Mouse (Mus musculus): ENCODE measurements around the gene Psmb5.

Psmb5 gene

GRCm38 (mm10) chr14:54617897-54618365, at the start of gene Psmb5:
TSS of gene Psmb5 (minus strand) at chr14:54618022.
- DNase-seq: peak; percentile 90

DNA sequence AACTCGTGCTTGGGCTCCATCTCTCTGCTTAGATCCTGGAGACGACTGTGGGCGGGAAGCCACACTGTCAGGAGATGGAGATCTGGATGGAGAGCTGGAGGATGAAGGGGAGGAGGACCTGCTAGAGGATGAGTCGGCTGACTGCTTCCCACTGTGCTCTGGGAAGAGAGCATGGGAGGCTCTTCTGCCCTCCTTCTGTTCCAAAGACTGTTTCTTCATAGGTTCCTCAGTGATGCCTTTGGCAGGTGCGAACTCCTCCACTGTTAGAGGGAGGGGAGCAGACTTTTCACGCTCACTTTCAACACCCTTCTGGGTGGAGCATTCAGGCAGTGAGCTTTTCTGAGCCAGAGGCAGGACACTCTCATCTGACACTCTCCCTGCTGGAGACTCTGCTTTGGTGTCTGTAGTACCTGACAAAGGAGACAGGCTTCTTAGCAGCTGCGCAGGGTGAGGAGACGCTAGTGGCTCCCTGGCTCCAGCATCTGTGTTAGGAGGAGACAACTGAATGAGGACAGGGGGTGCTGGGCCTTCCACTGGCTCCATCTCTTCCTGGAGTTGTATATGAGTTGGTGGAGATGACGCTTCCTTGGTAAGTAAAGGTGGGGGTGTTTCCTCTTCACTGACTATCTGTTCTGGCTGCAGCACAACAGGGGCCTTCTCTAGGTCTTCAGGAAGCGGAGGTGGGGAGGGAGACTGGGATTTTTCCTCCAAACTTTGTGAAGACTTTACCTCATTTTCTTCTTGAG, 46.8 kb upstream of the Psmb5 start:
- DNase-seq: peak; percentile 29

DNA sequence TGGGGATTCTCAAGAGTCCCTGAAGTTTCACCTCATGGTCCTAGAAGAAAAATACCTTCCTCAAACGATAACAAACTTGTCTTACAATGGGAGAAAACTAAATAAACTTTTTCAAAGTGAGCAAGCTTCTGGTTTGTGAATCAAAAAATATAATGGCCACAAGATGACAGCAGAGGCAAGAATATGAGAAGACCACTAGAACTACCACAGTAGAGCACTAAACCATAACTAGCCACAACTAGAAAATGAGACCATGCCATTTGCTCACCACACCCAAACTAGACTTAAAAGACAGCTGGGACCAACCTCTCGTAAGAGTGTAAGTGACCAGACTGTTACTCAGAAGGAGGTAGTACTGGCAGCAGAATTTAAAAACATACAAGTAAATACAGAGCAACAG, 42.2 kb upstream of the Psmb5 start:
- no peak for DNase-seq

- peak; percentile 84 for DNase-seq
Measured at GRCm38 (mm10) chr14:54653496-54653895, 35.7 kb upstream of the Psmb5 start.

GRCm38 (mm10) chr14:54652787-54653186, 35.0 kb upstream of the Psmb5 start:
- DNase-seq: no peak

DNA sequence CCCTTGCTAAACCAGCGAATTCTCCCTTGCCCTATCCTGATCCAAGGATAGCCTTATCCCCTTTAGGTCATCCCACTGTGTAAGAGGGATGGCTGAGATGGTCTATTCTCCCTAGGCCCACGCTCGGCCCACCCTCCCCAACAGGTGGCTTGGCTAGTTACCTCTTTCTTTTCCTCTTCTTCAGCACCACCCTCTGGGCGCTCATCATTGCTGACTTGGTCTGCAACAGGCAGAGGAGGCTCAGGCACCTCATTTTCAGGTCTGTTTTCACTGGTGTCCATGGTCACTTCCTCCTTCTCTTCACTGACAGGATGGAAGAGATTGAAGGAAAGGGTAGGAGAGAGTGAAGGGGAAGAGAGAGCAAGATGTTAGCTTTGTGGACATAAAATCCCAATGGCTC, 33.7 kb upstream of the Psmb5 start:
- DNase-seq: no peak

GRCm38 (mm10) chr14:54650621-54651454, 33.0 kb upstream of the Psmb5 start:
- DNase-seq: peak; percentile 78

- DNase-seq: no peak
Measured at GRCm38 (mm10) chr14:54647900-54648299, 30.1 kb upstream of the Psmb5 start.

- no peak for DNase-seq
Measured at GRCm38 (mm10) chr14:54646898-54647636, 29.2 kb upstream of the Psmb5 start.

DNA sequence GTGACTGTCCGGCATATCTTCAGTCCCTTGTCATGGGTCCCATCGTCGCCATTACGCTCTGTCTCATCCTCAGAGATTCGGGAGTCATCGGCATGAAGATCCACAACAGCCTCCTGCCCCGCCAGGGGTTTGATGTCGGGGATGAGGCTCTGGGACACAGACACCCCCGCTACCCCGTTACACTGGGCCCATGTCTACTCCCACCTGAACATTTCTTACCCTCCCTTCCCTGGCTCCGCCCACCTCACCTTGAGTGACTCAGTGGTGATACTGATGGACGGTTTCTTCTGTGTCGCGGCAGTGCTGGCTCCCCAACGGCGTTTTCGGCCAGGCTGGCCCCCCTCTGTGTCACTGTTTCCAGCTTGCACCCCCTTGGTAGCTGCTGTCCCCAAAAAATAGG, 28.6 kb upstream of the Psmb5 start:
- no peak for DNase-seq

- DNase-seq: no peak
Measured at GRCm38 (mm10) chr14:54644294-54644693, 26.5 kb upstream of the Psmb5 start.

DNA sequence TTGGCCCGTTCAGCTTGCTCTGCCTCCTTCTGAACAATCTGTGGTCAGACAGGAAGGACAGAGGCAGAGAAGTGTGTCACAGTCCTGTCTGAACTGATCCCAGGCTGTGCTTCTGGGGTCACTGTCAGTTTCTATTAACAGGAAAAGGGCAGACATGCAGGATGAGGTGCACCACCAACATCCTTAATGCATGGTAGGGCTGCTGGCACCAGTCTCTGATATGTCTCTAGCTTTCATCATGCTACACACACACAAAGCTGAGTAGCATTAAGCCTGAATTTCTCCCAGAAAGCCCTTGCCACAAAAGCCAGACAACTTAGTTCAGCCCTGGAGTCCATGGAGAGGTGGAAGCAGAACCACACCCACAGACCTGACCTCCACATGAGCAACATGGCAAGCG, 25.2 kb upstream of the Psmb5 start:
- no peak for DNase-seq

GRCm38 (mm10) chr14:54642224-54642944, 24.6 kb upstream of the Psmb5 start:
- DNase-seq: no peak

DNA sequence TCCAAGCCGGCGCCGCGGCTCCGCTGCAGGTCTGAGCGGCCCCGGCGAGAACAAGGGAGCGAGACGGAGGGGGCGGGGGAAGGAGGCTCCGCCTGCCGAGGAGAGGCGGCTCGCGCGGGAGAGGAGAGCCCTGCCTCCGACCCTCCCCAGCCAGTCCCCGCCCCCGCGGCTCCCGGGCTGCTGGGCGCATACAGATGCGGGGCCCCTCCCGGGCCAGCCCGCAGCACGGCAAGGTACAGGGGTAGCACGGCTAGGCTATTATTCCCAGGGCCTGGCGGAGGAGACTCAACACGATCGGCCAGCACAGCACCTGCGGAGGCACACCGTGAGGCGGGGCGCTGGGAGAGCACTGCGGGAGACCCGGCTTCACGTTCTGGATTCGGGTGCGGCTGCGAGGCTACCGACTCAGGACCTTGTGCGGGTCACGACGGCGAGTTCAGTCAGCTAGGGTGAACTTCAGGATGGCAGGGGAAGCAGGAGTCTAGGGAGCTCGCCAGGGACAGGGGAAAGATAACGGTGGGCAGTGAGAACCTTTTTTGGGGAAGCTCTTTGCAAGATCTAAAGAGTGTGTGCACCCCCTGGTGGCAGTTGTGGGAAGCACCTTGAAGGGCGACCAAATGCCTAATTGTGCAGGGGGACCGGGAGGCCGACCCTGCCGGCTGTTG, 23.6 kb upstream of the Psmb5 start, which contains the start of gene Cdh24:
Cdh24 (minus strand) TSS at position 60 of the 665 bp plus-strand sequence.
- peak; percentile 81 for DNase-seq

DNA sequence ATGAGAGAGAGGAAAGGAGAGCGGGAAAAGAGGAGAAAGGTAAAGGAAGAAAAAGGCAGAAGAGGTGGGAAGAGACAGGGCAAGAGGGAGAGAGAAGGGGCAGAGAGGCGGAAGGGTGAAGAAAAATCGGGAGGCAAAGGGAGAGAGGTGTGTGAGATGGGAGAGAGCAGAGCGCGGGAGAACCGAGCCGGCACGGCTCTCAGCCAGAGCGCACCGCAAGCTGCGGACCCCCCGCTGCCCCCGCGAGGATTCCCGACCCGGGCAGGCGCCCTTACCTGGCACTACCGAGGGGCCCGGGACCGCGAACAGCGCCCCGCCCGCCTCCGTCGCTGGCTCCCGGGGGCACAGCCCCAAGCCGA, 23.1 kb upstream of the Psmb5 start, which contains the start of gene Gm17606:
Gm17606 (plus strand) TSS at position 7 of the 359 bp plus-strand sequence.
- DNase-seq: no peak

DNA sequence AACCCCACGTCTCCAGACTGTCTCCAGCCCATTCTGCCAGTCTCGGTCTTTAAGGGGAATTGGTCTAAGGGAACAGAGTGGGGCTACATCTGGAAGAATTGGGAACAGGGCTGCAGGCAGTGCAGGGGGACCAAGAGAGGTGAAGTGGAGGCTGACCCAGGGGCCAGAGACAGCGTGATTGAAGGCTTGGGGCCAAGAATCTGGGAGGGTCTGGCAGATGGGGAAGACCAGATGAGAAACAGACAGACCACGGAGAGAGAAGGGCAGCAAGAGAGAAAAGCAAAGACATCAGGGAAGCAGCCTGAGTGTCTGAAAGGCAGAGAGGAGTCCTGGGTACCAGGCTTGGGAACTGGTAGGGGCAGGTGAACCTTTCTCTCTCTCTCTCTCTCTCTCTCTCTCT, 22.3 kb upstream of the Psmb5 start:
- no peak for DNase-seq

- no peak for DNase-seq
Measured at GRCm38 (mm10) chr14:54638210-54638609, 20.4 kb upstream of the Psmb5 start.

DNA sequence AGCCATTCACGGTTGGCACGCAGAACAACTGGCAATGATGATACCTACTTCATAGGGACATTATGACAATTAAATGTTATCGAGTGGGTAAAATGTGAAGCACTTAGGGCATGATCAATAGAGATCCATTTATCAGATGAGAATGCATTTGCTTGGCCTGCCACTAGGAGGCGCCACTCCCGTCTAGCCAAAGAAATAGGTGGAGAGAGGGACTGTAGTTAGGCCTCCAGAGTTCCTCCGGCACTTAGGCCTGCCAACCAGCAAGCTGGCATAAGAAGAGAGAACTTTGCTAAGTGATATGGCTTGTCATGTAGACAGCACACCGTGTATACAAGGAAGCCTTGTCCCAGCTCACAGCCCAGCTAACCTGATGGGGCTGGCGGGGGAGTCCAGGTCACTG, 19.1 kb upstream of the Psmb5 start:
- DNase-seq: no peak

GRCm38 (mm10) chr14:54634182-54634581, 16.4 kb upstream of the Psmb5 start:
- no peak for DNase-seq

GRCm38 (mm10) chr14:54632252-54632651, 14.4 kb upstream of the Psmb5 start:
- DNase-seq: no peak

- DNase-seq: no peak
Measured at GRCm38 (mm10) chr14:54631240-54631599, 13.4 kb upstream of the Psmb5 start.

Measured in cerebellum, adult 11-12 months (tissue).